Mouse (Mus musculus) CH12F3 (cell line): ENCODE measurements around the gene Nup107.

ENCODE experiments used
- in situ Hi-C: fragments of 300-500 bp; cut with MboI; formaldehyde crosslinking; loops from 2 replicates; pipeline ENCODE4 v1.14.3; 2020; ENCODE audit warnings: low sequenced_read_pairs

Nup107 gene

GRCm38 (mm10) chr10:117740171-117740570 is 52.3 kb downstream of the Nup107 start:
- in situ Hi-C loops = loop anchor here (25.0 kb wide), 1 partner anchor 622 kb away; the partner anchor contains the start of gene Gm9049

- in situ Hi-C loops = loop anchor here (25.0 kb wide), 1 partner anchor 623 kb away; the partner anchor contains the start of gene Gm9049
Observed at GRCm38 (mm10) chr10:117739648-117739948, 52.9 kb downstream of the Nup107 start.

- in situ Hi-C loops = loop anchor here (25.0 kb wide), 1 partner anchor 623 kb away; the partner anchor contains the start of gene Gm9049
Observed at GRCm38 (mm10) chr10:117738928-117739647, 53.4 kb downstream of the Nup107 start.

GRCm38 (mm10) chr10:117738140-117738921 is 54.2 kb downstream of the Nup107 start:
- in situ Hi-C loops = loop anchor here (25.0 kb wide), 1 partner anchor 624 kb away; the partner anchor contains the start of gene Gm9049

GRCm38 (mm10) chr10:117737498-117737897 is 55.0 kb downstream of the Nup107 start:
- in situ Hi-C loops = loop anchor here (25.0 kb wide), 1 partner anchor 625 kb away; the partner anchor contains the start of gene Gm9049

- in situ Hi-C loops = loop anchor here (25.0 kb wide), 1 partner anchor 625 kb away; the partner anchor contains the start of gene Gm9049
Observed at GRCm38 (mm10) chr10:117737075-117737474, 55.4 kb downstream of the Nup107 start.

- in situ Hi-C loops = loop anchor here (25.0 kb wide), 1 partner anchor 626 kb away; the partner anchor contains the start of gene Gm9049
Observed at GRCm38 (mm10) chr10:117736573-117736972, 55.9 kb downstream of the Nup107 start.

- in situ Hi-C loops = loop anchor here (25.0 kb wide), 1 partner anchor 627 kb away; the partner anchor contains the start of gene Gm9049
Observed at GRCm38 (mm10) chr10:117735396-117735795, 57.1 kb downstream of the Nup107 start.

- in situ Hi-C loops = loop anchor here (25.0 kb wide), 1 partner anchor 628 kb away; the partner anchor contains the start of gene Gm9049
Observed at GRCm38 (mm10) chr10:117734104-117734852, 58.2 kb downstream of the Nup107 start.

GRCm38 (mm10) chr10:117733626-117734025 is 58.9 kb downstream of the Nup107 start:
- in situ Hi-C loops = loop anchor here (25.0 kb wide), 1 partner anchor 629 kb away; the partner anchor contains the start of gene Gm9049

- in situ Hi-C loops = loop anchor here (25.0 kb wide), 1 partner anchor 629 kb away; the partner anchor contains the start of gene Gm9049
Observed at GRCm38 (mm10) chr10:117732962-117733592, 59.4 kb downstream of the Nup107 start.

- in situ Hi-C loops = loop anchor here (25.0 kb wide), 1 partner anchor 630 kb away; the partner anchor contains the start of gene Gm9049
Observed at GRCm38 (mm10) chr10:117732184-117732583, 60.3 kb downstream of the Nup107 start.

GRCm38 (mm10) chr10:117731244-117732101 is 61.0 kb downstream of the Nup107 start:
- in situ Hi-C loops = loop anchor here (25.0 kb wide), 1 partner anchor 631 kb away; the partner anchor contains the start of gene Gm9049

GRCm38 (mm10) chr10:117730637-117731203 is 61.8 kb downstream of the Nup107 start:
- in situ Hi-C loops = loop anchor here (25.0 kb wide), 1 partner anchor 632 kb away; the partner anchor contains the start of gene Gm9049

- in situ Hi-C loops = loop anchor here (25.0 kb wide), 1 partner anchor 632 kb away; the partner anchor contains the start of gene Gm9049
Observed at GRCm38 (mm10) chr10:117730140-117730539, 62.4 kb downstream of the Nup107 start.

GRCm38 (mm10) chr10:117729139-117729814 is 63.2 kb downstream of the Nup107 start:
- in situ Hi-C loops = loop anchor here (25.0 kb wide), 1 partner anchor 633 kb away; the partner anchor contains the start of gene Gm9049

- in situ Hi-C loops = loop anchor here (25.0 kb wide), 1 partner anchor 634 kb away; the partner anchor contains the start of gene Gm9049
Observed at GRCm38 (mm10) chr10:117728574-117728973, 63.9 kb downstream of the Nup107 start.
